Mouse (Mus musculus): ENCODE data around the gene Ifnl2.
A peak's percentile ranks its signal among the peaks of the same experiment; 100 is the strongest.
"Not testable (repeated sequence)": the region's sequence is repeated elsewhere in the genome, so short reads cannot be mapped to it uniquely, and the experiment has no call there.

Gene Ifnl2

DNA sequence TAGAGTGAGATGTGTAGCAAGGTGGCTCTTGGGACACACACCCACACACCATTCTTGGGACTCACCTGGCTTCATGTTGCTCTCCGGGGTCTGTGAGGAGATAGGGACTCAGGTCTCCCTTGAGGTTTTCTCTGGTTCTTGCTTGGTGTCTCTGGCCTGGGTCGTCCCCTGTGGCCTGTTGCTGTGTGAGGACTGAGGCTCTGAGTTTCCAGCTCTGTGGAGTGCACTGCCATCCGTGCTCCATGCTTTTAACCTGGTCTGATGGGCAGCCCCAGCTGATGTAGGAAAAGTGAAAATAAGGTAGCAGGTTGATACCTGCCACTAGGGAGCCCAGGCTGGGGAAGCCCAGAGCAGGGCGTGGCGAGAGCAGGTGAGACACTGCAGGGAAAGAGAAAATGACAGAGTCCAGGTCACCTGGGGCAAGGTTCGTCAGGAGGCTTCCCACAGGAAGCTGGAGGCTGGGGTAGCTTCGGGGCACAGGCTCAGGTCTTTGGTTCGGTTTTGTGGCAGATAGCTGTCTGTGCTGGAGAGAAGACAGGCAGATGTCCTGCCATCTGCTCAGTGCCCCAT is at the start of gene Ifnl2:
Gene Ifnl2, minus strand, starts transcription at position 51 of the 570 bp plus-strand sequence.
- not testable (repeated sequence) for DNase-seq (ENCODE audit: low read depth, low spot score)

DNA sequence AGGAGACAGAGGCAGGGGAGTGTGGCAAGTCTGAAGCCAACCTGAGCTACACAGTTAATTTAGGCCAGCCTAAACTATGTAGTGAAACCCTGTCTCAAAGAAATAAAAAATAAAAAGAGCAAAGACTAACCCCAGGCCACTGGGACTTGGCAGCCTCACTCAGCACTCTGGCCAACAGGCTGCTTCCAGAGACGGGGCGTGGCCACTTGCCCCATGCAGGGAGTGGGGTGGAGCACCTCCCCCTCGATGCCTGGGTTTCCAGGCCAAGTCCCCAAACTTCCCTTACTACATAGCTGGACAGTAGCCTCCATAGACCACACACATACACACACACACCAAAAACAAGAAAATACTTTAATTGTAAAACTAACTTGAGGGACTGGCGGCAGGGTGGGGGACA is 48.2 kb upstream of the Ifnl2 start:
- DNase-seq (ENCODE audit: low read depth, low spot score), result no peak

DNA sequence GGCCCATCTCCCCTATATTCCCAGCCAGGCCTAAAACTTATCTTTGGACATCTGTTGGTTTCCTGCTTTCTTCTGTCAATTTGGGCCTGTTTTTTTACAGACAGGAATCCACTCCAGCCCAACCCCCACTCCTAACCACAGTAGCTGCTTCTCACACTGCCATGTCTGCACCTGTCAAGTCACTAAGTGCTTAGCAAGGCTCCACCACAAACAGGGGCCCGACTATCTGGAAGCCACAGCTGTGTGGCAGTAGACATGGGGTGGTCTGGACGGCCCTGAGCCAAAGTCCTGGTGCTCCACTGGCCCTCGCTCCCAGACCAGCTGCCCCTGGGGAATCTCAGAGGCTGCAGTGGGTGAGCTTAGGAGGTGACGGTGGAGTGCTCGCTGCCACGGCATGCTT is 47.5 kb upstream of the Ifnl2 start:
- DNase-seq (ENCODE audit: low read depth, low spot score), result no peak

DNA sequence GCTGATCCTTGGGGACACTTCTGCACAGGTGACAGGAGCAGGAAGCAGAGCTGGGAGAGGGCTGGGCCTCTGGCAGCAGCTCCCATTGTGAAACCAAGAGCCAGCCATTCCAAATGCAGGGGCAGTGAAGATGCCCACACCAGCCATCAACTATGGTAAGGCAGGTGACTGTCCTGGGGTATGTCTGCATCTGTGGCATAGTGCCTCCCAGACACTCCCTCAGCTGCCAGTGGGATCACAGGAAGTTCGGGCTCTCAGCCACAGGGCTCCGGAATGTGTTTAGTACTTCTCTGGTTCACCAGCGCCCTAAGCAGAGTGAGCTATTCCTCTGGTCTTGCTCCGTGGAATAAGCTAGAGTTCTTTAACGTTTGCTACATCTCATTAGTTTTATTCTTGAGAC is 46.8 kb upstream of the Ifnl2 start:
- DNase-seq (ENCODE audit: low read depth, low spot score), result no peak

DNA sequence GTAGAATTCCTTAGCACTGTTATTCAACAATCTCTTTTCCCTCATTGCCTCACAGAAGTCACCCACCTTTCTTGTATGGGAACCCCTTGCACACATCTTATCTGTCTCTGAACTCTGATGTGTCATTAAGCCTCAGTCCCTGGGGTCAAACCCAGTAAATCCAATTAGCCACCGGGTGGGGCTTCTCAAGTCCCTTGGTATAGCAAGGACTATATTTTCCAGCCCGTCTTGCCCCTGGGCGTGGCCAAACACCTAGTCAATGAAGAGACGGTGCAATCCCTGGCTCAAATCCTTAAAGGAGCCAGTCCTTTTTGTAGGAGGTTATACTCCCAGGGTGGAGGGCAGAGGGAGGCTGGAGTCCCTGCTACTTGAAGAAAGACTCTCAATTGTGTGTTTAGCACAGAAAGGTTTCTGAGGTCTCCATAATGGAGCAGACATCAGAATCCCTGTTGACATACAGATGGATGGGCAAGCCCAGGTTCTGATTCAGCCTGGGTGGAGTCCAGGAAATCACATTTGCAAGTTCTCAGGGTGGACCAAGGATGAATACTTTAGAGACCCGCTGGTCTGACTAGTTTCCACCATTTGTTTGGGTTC is 45.8 kb upstream of the Ifnl2 start:
- DNase-seq (ENCODE audit: low read depth, low spot score), result peak; percentile 31

DNA sequence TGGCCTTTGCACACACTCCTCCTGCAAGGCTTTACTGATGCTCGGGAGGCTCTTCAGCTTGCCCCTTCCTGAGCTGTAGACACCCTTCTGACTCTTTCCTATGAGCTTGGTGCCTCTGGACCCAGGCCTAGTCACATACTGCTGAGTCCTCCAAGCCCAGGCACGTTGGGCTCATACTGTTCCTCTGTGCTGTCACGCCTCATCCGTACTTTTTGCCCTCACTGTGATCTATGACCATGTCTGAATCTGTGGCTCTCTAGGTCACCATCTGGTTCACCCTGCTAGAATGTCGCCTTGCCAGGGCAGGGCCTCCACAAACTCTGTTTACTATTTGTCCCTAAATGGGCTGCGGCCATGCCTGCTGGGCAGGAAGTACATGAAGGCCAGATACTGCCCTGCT is 42.8 kb upstream of the Ifnl2 start:
- no peak for DNase-seq (ENCODE audit: low read depth, low spot score)

DNA sequence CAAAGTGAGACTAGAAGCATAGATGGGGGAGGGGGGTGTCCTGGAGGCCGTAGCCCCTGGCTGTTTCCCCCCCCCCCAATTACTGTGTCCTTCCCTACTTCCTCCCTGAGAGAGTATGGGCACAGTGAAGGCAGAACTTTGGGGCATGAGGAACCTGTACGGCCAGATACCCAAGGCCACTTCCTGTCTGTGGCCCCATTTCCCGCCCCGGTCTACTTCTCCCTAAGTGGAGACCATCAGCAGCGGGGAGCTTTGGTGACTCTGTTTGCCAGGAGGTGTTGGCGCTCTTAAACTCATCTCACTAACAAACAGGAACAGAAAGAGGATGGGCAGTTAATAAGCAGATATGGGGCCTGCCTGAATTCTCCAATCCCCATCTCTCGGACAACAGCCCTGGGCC is 37.4 kb upstream of the Ifnl2 start:
- DNase-seq (ENCODE audit: low read depth, low spot score), result no peak

DNA sequence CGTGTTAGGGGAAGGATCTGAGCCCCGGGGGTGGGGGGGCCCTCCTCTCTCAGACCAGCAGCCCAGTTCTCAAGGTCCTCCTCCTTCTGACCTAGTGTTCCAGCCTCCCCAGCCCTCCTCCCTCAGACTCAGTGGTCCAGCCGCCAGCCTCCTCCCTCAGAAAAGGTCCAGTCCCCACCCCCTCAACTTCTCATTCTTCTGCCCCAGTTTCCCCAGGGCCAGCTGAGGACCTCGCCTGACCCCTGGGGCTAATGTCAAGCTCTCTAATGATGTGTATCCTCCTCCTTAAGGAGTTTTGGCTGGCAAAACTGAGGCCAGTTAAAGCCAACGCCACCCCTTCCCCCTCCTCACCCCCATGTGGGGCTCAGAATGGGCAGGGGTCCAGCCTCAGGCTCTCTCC is 36.9 kb upstream of the Ifnl2 start, which contains the start of gene Nccrp1:
Gene Nccrp1, minus strand, starts transcription at position 101 of the 400 bp plus-strand sequence.
- no peak for DNase-seq (ENCODE audit: low read depth, low spot score)

DNA sequence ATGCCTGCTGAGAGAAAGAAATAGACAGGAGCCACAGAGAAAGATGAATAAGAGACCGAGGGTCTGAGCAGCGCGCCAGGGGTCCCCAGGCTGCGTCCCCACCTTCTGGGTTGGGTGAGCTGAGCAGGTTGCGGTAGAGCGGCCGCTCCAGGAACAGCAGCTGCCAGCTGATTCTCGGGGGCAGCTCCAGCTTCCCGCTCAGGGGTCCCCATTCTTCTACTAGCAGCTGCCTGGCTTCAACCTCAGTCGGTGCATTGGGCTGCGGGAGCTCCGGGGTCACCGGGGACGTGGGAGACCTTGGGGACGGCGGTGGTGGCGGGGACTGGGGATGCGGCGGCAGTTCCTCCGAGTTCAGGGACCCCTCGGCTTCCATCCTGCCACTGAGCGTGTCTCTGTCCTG is 36.4 kb upstream of the Ifnl2 start:
- no peak for DNase-seq (ENCODE audit: low read depth, low spot score)

DNA sequence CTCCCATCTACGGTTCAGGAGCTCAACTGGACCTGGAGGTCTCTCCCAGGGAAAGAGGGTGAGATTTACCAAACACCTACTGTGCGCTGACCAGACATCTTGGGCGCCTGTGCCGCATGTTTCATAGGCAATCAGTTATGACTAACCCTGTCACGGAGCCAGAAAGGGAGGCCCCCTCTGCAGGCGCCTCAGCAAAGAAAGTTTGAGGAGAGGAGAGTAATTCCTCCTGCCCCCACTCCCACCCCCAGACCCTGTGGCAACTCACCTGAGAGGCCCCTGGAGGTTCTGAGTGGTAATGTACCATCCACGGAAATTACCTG is 35.6 kb upstream of the Ifnl2 start:
- no peak for DNase-seq (ENCODE audit: low read depth, low spot score)

DNA sequence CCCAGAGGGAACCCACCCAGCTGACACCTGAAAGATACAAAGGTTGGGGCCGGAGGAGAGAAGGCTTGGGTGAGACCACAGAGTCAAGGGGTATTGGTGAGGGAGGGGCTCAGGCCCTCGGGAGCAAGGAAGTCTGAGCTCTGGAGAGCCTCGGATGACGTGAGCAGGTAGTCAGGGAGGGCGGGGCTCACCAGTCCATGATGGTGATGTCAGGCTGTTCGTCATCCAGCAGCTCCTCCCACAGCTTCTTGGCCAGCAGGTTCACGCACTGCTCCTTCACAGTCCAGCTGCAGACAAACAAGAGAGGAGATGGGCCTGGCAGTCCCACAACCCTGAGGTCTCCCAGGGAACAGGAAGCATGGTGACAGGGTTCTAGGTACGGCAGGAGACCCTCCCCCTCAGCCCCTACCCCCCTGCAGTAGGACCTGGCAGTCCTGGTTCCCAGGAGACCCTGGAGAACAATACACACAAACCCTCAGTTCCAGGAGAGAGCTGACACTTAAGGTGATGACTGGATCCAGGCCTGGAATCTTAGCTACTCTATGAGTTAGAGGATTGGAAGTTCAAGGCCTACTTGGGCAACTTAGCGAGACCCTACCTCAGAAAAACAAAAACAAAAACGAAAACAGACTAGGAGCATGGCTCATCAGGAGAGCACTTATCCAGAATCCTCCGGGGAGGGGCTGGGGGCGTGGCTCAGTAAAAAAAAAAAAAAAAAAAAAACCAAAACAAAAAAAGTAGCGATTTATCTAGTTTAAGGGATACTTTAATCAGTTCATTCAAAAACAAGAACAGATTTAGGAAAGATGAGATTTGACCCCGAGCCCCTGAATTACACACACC is 35.0 kb upstream of the Ifnl2 start:
- DNase-seq (ENCODE audit: low read depth, low spot score), result no peak

DNA sequence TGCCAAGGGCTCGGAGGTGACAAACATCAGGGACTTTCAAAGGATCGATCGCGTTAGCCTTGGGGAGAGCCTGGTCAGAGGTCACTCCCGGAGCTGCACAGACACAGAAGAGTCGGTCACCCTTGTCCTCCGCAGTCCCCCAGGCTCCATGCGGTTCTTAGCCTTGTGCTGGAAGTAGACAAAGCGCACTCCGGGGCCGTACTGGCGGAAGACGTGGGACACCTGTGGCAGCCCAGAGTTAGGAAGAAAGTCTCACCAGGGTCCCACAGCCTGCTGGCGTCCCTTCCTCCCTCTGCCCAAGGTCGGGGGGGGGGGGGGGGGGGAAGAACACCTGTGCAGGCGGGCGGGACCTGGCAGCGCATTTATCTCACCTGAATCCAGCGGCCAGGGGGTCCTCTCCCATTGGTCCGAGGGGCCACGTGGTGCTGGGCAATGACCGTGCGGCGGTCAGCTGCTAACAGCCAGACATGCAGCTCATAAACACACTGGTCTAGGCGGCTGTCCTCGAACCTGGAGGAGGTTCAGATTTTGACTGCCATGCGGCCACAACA is 33.9 kb upstream of the Ifnl2 start:
- no peak for DNase-seq (ENCODE audit: low read depth, low spot score)

DNA sequence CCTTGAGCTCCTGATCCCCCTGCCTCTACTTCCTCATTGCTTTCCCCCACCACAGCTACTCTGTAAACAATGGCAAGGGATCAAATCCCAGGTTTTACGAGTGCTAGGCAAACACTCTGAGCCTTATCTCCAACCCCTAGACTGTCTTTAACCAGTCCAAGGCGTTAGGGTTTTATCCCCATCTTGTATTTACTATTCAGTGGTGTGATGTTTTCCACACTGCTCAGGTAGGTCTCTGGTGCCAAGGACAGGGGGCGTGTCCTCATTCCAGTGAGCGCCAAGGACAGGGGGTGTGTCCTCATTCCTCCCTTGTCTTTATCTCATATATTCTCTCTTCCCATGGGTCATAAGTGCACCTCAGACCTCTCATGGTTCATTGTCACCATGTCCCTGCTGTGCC is 30.3 kb upstream of the Ifnl2 start, which contains the start of gene Sycn:
Gene Sycn, plus strand, starts transcription at position 360 of the 400 bp plus-strand sequence.
- no peak for DNase-seq (ENCODE audit: low read depth, low spot score)

DNA sequence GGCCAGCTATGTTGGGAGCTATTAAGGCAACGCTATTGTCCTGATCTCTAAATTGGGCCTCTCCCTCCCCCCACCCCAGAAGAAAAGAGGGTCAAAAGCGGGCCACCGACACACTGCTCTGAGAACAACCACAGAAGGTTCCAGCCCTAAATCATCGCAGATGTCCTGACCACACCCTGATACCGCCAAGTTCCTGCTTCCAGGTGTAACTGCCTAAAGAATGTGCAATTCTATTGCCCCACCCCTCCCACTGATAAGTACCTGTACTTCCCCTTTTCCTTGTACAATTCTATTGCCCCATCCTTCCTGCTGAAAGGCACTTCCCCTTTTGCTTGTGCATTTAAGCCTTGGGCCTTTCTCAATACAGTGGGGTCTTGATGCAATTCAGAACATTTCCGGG is 28.6 kb upstream of the Ifnl2 start:
- not testable (repeated sequence) for DNase-seq (ENCODE audit: low read depth, low spot score)

DNA sequence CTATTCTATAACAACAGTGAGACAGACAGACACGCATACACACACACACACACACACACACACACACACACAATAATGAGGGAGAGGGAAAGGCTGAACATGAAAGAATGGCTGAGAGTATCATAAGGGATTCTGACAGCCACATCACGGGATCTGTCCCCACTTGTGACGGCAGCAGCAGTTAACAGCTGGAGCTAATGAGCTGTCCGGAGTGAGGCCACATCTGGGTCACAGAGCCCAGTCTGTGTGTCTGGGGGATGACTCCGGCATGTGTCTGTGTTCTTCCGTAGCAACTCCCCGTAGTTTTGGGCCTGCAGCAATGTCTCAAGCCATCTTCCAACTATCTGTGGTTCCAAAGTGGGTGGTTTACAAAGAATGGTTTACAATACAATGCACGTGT is 21.8 kb upstream of the Ifnl2 start:
- DNase-seq (ENCODE audit: low read depth, low spot score), result no peak

DNA sequence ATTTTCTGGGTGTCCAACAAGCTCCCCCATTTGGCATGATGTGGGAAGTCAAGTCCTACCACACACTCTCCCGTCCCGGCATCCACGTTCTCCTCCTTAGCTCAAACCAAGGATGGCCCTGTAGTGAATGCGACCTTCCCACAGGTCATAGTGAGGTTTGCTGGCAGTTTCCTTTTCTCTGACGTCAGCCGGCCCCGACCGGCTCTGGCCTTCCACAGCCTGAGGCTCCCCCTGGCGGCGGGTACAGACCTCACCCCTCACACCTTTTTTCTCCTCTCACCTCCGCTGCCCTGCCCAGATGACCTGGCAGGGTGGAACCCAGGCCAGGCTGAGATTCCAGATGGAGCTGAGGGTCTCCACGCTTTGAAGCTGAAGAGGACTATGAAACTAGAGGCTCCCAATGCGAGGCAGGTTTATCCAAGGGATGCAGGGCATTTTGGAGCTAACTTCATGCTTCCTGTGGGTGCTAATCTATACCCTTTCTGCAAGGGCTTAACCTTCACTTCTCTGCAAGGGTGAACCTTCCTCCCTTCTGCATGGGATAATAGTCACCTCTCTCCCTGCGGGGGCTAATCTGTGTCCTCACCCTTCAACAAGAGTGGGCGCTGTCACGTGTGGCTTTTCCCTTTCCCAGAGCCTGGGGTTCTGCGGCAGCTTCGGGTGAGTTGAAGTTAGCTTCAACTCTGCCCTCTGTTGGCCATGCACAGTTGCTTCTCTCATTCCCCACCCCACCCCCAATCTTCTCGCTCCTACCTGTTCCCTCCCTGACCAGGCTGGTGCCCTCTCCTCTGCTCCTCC is 17.9 kb upstream of the Ifnl2 start:
- peak; percentile 63 for DNase-seq (ENCODE audit: low read depth, low spot score)

DNA sequence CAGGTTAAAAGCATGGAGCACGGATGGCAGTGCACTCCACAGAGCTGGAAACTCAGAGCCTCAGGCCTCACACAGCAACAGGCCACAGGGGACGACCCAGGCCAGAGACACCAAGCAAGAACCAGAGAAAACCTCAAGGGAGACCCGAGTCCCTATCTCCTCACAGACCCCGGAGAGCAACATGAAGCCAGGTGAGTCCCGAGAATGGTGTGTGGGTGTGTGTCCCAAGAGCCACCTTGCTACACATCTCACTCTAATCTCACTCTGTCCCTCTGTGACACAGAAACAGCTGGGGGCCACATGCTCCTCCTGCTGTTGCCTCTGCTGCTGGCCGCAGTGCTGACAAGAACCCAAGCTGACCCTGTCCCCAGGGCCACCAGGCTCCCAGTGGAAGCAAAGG is 12.3 kb upstream of the Ifnl2 start, which contains the start of gene Ifnl3:
Gene Ifnl3, plus strand, starts transcription at position 301 of the 400 bp plus-strand sequence.
- DNase-seq (ENCODE audit: low read depth, low spot score), result not testable (repeated sequence)

DNA sequence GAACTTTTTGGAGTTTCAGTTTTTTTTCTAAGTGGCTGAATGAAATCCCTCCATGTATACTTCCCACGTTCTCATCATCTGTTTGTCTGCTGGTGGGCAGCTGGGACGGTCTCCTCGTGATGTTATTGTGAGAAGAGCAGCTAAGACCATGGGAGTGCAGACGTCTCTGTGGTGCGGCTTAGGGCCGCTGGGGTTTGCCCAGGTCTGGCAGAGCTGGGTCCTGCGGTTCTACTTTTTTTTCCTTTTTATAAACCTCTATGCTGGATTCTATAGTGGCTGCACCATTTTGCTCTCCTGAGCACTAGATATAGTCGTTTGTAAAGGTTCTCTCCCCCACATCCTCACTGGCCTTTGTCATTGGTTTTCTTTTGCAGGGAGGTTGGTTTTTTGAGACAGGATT is 1.2 kb upstream of the Ifnl2 start:
- no peak for DNase-seq (ENCODE audit: low read depth, low spot score)

DNA sequence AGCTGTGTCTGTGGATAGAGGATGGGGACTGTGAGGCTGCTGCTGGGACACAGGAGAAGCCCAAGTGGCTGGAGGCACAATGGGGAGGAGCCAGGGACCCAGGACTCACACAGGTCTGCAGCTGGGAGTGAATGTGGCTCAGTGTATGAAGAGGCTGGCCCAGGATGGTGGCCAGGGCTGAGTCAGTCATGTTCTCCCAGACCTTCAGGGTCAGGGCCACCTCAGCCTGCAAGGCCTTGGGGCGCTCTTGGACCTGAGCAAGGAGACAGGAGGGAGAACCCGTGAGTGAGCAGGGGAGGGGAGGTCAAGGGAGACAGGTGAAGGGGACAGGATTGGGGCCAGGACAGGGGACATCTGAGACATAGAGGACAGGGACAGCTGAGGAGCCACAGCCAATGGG is 1.1 kb downstream of the Ifnl2 start:
- DNase-seq (ENCODE audit: low read depth, low spot score), result not testable (repeated sequence)

DNA sequence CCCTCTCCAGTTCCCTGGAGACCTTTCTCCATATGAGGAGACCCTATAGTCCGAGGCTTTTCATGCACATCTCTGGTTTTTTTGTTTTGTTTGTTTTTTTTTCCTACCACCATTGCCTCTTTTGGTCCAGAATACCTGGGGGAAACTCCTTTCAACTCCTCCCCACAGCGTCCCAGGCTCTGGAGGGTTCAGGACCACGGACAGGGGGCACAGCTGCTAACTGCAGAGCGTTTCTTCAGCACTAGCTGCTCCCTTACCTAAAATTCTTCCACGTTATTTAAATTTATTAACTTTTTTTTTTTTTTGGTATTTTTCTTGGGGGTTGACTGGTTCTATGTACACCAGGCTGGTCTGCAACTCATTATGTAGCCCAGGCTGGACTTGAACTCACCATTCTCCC is 4.7 kb downstream of the Ifnl2 start:
- no peak for DNase-seq (ENCODE audit: low read depth, low spot score)

DNA sequence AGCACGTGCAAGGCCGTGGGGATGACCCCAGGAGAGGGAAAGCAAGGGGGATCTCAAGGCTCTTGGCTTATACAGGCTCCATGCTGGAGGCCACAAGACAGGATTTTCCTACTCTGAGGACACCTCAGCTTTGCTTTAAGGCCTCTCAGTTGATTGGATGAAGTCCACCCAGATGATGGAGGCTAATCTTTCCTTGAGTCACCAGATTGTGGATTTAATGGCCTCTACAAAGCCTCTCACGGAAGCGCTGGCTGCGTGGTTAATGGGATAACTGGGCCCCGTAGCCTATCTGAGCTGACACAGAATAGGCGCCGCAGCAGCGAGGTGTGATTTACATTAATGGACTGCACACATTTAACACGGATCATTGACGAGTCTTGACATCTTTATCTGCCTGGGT is 14.8 kb downstream of the Ifnl2 start:
- DNase-seq (ENCODE audit: low read depth, low spot score), result peak; percentile 74

DNA sequence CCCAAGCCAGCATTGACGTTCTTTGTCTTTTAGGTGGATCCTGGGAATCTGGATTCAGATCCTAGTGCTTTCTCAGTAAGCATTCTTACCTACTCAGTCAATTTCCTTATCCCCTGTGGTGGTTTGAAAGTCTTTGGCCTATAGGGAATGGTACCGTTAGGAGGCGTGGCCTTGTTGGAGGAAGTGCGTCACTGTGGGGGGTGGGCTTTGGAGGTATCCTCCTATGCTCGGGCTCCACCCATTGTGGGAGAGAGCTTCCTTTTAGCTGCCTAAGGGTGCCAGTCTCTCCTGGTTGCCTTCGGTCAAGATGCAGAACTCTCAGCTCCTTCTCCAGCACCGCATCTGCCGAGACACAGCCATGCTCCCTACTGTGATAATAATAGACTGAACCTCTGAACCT is 17.9 kb downstream of the Ifnl2 start:
- DNase-seq (ENCODE audit: low read depth, low spot score), result no peak

All from retina, postnatal 7 days (tissue).